Mouse (Mus musculus): Measurements from ENCODE around the gene Fosb. TPM values are rescaled to one million over a fixed set of nuclear protein-coding genes. Genes with fewer than 3 reads are reported as not detected.

Fosb gene
- 0.24 and 0.27 TPM in 2 replicates for polyA plus RNA-seq (2016; fragmentation: Nextera tagmentation; extraction: Ambion mirVana)

DNA sequence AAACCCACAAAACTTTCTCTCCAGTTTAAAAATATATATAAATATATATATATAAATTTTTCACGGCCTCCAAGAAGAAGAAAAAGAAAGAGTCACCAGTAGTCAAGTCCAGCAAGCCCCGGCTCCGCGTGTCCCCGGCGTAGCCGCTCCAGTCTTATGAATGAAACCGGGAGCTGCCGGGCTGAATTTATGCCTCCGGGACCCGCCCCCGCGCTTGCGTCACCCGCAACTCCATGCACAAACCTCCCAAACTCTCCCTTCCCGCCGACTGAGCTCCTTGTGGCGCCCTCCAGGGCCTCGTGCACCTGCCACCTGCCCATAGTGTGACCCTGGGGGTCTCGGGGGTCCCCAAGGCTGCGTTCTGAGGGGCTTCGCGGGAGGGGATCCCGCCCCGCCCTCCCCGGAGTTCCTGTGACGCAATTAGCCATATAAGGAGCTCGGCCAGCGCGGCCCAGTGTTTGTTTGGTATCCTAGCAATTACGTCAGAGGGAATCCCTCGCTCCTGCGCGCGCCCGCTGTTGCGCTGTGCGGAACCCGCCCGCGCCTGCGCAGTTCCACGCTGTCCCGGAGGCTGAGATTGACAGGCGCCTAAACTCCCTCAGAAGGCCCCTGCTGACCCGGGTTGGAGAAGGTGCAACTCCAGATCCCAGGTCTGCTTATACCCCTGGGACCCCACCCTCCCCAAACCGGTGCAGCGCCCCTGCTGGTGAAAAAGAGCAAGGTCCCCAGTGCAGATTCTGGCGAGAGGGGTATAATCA, at the start of gene Fosb:
Gene Fosb (minus strand): TSS at position 168 of the 758 bp plus-strand sequence.
- Histone ChIP-seq H3K4me1 (peaks cover 29% of the 10 kb centered on the region), H3K4me3 (peak within 1 kb of the TSS; percentile 86), H3K27ac (peak within 1 kb of the TSS; percentile 89), H3K27me3 (ENCODE audit: insufficient read depth, poor library complexity, severe bottlenecking) (peaks cover 35% of the 10 kb centered on the region), H3K36me3 (no peaks in the 10 kb centered on the region), H3K9me3 (no peaks in the 10 kb centered on the region)
- under 1% methylated on average over 49 of the region's 49 CpGs for WGBS
- peak; percentile 98 for DNase-seq (ENCODE audit: low spot score)

DNA sequence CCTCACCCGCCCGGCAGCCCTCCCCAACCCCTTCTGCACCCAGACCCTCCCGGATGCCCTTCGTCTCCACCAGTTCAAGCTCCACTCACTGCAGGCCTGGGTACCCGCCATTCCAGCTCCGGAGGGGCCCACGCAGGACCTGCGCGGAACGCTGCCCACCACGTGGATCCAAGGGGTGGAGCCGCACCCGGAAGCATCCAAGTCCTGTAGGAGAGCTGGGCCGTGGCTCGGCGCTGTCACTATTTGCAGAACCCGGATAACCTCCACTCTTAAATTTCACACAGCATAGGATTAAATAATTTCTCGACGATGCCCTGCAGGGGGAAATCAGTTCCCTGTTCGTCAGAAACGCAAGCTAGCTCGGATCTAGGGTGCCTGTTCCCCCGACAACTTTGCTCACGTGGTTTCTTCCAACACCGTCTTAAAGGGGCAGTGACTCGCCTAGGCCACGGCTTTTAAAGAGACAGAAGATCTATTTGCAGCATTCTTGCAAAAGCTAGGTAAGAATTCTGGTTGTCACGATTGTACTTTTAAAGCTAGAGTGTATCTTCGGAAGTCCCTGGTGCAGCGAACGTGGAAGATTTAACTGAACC, 49.5 kb upstream of the Fosb start, which contains the start of the genes Cd3eap and Ppp1r13l:
Gene Cd3eap (minus strand): TSS at position 185 of the 593 bp plus-strand sequence.
Gene Ppp1r13l (plus strand): TSS at position 451 of the 593 bp plus-strand sequence.
- H3K4me3 ChIP-seq: peak within 1 kb of the TSS; percentile 73
- H3K36me3 ChIP-seq: peaks cover 34% of the 10 kb centered on the region
- H3K27me3 ChIP-seq (ENCODE audit: insufficient read depth, poor library complexity, severe bottlenecking): no peaks in the 10 kb centered on the region
- peaks cover 59% of the 10 kb centered on the region for H3K4me1 ChIP-seq
- no peaks in the 10 kb centered on the region for H3K9me3 ChIP-seq
- WGBS: under 1% methylated on average over 31 of the region's 31 CpGs
- DNase-seq (ENCODE audit: low spot score): peak; percentile 94
- H3K27ac ChIP-seq: peak within 1 kb of the TSS; percentile 92

DNA sequence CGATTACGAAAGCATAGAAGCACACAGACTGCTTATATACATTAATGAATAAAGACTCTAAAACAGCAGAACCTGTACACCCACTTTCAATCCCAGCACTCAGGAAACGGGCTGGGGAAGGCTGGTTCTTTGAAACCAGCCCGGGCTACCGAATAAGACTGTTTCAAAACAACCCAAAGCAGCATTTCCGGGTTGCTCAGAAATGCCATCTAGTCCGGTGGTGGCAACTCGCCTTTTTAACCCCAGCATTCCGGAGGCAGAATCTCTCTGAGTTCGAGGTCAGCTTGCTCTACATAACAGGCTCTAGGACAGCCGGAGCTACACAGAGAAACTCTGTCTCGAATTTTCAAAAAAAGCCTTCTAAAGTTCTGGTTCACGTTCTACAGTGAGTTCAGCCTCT, 48.8 kb upstream of the Fosb start:
- Histone ChIP-seq H3K36me3 (peaks cover 40% of the 10 kb centered on the region), H3K4me3 (peak overlapping the region; percentile 73), H3K27ac (peak overlapping the region; percentile 92), H3K4me1 (peaks cover 53% of the 10 kb centered on the region), H3K27me3 (ENCODE audit: insufficient read depth, poor library complexity, severe bottlenecking) (no peaks in the 10 kb centered on the region), H3K9me3 (no peaks in the 10 kb centered on the region)
- WGBS: 19% methylated on average over 13 of the region's 13 CpGs
- DNase-seq (ENCODE audit: low spot score): no peak

DNA sequence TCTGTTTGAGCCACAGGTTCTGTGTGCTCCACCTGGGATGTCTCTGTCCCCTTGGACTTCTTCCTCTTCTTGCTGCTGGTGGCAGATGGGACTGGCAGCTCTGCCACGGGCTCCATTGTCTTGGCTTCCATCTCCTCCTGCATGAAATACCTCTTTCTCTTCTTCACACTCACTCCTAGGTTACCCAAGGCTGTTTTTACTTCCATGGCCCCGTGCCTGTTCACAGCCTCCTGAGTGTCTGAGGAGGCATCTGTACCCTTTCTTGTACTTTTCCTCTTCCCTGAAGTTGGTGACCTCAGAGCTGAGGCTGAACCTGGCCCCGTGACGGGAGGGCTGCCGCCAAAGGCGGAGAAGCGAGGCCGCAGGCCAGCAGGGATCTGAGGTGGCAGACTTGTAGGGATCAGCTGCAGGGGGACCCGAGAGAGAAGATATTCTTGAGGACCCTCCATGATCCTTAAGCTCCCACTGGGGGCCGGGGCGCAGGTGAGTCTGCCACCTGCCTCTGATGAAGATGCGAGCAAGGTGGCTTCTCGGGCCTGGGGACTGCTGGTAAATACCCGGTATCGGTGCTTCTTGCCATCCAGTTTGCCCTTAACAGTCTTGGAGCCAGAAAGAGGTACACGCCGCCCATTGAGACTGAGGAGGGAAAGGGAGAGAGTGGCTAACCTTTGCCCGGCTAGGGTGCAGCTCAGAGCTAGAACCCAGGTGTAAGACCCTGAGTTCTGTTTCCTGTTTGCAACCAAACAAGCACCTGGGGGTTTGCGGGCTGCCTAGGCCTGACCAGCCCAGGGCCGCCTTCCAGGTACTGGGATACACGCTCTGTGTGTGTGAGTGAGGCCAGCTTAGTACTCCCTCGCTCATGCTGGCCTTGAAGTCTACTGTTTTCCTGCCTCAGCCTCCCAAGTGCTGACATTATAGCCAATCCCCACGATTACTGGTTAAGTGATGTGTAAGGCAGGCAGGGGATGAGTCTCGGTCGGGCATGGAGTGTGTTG, 47.8 kb upstream of the Fosb start:
- Histone ChIP-seq H3K36me3 (peaks cover 50% of the 10 kb centered on the region), H3K4me3 (peak overlapping the region; percentile 73), H3K9me3 (no peaks in the 10 kb centered on the region), H3K27me3 (ENCODE audit: insufficient read depth, poor library complexity, severe bottlenecking) (no peaks in the 10 kb centered on the region), H3K27ac (no peak overlapping the region), H3K4me1 (peaks cover 43% of the 10 kb centered on the region)
- WGBS: 94% methylated on average over 25 of the region's 25 CpGs
- no peak for DNase-seq (ENCODE audit: low spot score)

DNA sequence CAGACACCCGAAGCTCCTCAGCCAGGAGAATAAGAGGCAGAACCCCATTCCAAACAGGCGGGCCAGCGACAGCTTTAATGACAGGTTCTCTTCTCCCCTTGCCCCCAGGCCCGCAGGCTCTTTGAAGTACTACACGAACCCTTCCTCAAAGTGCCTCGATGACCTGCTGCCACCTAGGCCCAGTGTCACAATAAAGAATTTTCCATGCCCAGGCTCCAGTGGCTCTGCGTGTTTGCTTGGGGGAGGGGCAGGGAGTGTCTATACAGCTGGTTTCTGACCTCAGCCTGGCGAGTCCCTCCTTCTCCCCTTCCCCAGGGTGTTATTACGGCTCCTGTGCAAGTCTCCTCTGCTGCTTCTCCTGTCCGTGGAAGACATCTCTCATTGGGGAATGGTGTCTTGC, 46.5 kb upstream of the Fosb start:
- 75% methylated on average over 10 of the region's 10 CpGs for WGBS
- DNase-seq (ENCODE audit: low spot score): no peak

DNA sequence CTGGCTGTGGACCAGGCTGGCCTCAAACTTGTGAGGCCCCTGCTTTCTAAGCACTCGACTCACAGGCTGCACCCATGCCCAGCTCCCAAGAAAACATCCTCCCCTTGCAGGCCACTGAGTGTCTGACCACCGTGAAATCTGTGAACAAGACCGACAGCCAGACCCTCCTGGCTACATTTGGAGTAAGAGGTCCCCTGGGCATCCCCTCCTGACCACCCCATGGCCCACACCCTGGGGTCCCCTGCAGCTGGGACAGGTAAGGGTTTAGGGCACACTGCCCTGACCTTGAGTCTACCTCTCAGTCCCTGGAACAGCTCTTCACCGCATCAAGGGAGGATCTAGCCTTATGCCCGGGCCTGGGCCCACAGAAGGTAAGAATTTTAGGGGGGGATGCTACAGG, 45.1 kb upstream of the Fosb start:
- 86% methylated on average over 5 of the region's 5 CpGs for WGBS
- no peaks in the 10 kb centered on the region for H3K9me3 ChIP-seq
- peaks cover 18% of the 10 kb centered on the region for H3K4me1 ChIP-seq
- no peak overlapping the region for H3K27ac ChIP-seq
- no peaks in the 10 kb centered on the region for H3K27me3 ChIP-seq (ENCODE audit: insufficient read depth, poor library complexity, severe bottlenecking)
- peaks cover 74% of the 10 kb centered on the region for H3K36me3 ChIP-seq
- H3K4me3 ChIP-seq: no peak overlapping the region
- no peak for DNase-seq (ENCODE audit: low spot score)

More for the DNA sequence above, 46.5 kb upstream of the Fosb start:
- Histone ChIP-seq H3K9me3 (no peaks in the 10 kb centered on the region), H3K4me3 (no peak overlapping the region), H3K4me1 (peaks cover 30% of the 10 kb centered on the region), H3K27ac (no peak overlapping the region), H3K36me3 (peaks cover 63% of the 10 kb centered on the region), H3K27me3 (ENCODE audit: insufficient read depth, poor library complexity, severe bottlenecking) (no peaks in the 10 kb centered on the region)

DNA sequence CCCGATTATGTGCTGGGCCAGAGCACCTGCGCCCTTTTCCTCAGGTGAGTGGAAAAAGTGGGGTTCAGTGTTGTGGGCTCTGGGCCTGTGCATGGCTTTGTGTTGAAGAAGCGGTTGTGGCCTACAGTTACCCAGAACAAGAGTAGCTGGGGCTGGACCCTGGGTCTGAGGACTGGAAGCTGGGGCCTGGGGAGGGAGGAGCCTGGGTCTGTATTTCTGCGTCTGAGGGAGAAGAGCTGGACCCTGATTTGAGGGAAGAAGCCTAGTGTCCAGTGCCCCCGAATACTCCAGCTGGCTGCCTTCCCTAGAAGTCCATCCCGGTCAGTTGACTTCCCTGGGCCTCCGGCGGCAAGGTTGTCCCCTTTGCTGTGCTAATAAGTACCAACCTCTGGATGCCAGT, 40.4 kb upstream of the Fosb start:
- 90% methylated on average over 8 of the region's 8 CpGs for WGBS
- no peak overlapping the region for H3K4me3 ChIP-seq
- H3K9me3 ChIP-seq: no peaks in the 10 kb centered on the region
- H3K27ac ChIP-seq: no peak overlapping the region
- H3K4me1 ChIP-seq: peaks cover 16% of the 10 kb centered on the region
- H3K36me3 ChIP-seq: peaks cover 73% of the 10 kb centered on the region
- no peak for DNase-seq (ENCODE audit: low spot score)
- H3K27me3 ChIP-seq (ENCODE audit: insufficient read depth, poor library complexity, severe bottlenecking): no peaks in the 10 kb centered on the region

DNA sequence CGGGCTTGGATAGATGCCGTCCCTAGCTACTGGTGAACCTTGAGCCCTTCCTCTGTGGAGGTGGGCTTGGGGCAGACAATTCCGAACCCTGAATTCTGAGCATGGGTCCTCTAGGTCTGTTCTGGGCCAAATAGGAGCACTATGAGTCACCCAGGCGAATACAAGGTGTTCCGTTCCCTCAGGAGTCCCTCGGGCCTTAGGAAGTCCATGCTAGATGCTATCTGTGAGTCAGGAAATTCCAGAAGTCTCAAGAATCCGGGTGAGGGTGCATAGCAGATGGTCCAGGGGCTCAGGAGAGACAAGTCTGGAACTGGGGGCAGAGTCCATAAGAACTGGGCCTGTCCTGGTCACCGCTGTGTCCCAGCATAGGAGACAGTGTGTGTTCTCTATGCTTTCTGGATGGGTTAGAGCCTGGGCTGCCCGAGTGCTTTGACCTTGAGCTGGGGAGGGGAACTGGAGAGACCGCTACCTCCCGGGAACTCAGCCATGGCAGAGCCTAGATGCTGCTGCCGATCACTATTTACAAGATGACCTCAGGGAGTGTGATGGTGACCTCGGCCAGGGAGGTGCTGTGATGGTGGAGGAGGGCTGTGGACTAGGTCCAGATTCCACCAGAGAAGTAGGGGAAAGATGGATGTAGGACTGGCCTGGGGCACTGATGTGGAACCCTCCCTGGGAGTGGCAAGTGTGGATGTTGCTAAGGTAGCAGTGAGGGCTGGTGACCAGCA, 39.5 kb upstream of the Fosb start:
- Histone ChIP-seq H3K36me3 (peaks cover 64% of the 10 kb centered on the region), H3K9me3 (no peaks in the 10 kb centered on the region), H3K4me1 (peaks cover 21% of the 10 kb centered on the region), H3K27ac (no peak overlapping the region), H3K27me3 (ENCODE audit: insufficient read depth, poor library complexity, severe bottlenecking) (no peaks in the 10 kb centered on the region), H3K4me3 (no peak overlapping the region)
- no peak for DNase-seq (ENCODE audit: low spot score)
- WGBS: 75% methylated on average over 13 of the region's 13 CpGs

DNA sequence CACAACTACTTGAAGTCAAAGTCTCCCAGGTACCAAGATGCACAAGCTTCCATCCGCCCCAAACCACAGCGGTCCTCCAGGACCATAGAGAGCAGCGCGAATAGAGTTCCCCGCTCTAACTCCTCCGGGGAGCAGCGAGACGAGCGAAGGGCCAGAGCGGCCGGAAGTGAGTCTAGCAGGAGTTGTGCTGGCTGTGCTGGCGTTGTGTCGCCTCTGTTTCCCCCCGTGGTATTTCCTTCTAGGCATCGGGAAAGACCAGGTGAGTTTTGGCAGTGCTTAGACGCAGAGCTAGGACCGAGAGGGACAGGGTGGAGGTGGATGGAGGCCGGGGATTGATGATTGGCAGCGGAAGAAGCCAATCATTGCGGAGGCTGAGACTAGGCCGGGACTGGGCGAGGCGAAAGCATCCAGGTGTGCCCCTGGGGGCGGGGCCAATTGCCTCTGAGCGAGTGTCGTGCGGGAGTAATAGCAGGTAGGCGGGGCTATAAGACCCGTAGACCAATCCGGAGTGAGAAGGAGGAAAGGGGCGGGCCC, 35.2 kb upstream of the Fosb start:
- under 1% methylated on average over 31 of the region's 31 CpGs for WGBS
- Histone ChIP-seq H3K36me3 (peaks cover 25% of the 10 kb centered on the region), H3K27me3 (ENCODE audit: insufficient read depth, poor library complexity, severe bottlenecking) (0 out of 2 replicates have a peak, but pooled peaks cover 3% of the 10 kb centered on the region), H3K4me1 (peaks cover 49% of the 10 kb centered on the region), H3K4me3 (peak overlapping the region; percentile 81), H3K9me3 (no peaks in the 10 kb centered on the region), H3K27ac (peak overlapping the region; percentile 91)
- DNase-seq (ENCODE audit: low spot score): peak; percentile 98

DNA sequence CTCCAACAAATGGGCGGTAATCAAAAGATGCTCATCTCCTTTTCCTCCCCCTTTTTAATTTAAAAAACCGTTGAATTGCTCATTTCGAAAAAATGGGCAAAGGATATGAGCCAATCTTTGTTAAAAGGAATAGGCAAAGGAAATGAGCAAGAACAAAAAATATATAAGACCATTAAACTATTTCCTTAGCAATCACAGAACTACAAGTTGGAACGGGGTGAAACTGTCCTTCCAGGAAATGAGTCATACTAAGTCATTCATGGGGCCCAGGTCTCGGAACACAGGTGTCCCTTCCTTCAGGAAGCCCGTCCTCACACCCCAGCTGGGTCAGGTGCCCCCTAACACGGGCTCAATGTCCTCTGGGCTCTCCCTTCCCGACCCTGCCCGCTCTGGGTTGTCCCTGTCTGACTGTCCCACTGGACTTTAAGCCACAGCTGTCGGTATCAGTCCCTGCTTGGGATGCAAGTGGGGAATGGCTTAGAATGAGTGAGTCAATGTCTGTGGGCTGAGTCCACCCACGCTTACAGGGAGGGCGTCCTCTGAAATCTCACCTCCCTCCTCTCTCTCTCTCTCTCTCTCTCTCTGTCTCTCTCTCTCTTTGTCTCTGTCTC, 34.5 kb upstream of the Fosb start, which contains the start of gene Ercc1:
Gene Ercc1 (plus strand): TSS at position 542 of the 611 bp plus-strand sequence.
- peak within 1 kb of the TSS; percentile 81 for H3K4me3 ChIP-seq
- no peaks in the 10 kb centered on the region for H3K9me3 ChIP-seq
- 0 out of 2 replicates have a peak, but pooled peaks cover 3% of the 10 kb centered on the region for H3K27me3 ChIP-seq (ENCODE audit: insufficient read depth, poor library complexity, severe bottlenecking)
- H3K4me1 ChIP-seq: peaks cover 51% of the 10 kb centered on the region
- no peak for DNase-seq (ENCODE audit: low spot score)
- H3K36me3 ChIP-seq: peaks cover 19% of the 10 kb centered on the region
- peak within 1 kb of the TSS; percentile 91 for H3K27ac ChIP-seq
- 31% methylated on average over 12 of the region's 12 CpGs for WGBS

DNA sequence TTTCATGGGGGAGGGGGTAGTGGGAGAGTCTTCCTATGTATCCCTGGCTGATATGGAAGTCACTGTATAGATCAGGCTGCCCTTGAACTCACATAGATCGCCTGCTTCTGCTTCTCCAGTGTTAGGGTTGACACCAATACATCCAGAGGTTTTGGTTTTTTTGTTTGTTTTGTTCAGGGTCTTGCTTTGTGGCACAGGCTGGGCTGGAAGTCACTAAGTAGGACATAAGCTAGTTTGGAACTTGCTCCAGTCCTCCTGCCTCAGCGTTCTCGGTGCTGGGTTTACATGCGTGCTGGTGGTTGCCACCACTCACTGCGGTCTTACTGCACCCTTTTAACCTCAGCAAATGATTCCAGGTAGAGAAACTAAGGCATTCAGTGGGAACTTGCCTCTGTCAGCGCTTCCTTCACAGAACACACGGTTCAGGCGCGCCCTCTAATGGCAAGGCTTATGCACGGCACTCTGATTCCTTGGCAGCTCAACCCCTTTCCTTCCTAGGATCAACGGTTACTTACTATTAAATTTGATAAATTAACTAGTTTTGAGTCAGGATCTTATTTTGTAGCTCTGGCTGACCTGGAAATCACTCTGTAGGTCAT, 33.5 kb upstream of the Fosb start:
- no peaks in the 10 kb centered on the region for H3K9me3 ChIP-seq
- H3K36me3 ChIP-seq: peaks cover 8% of the 10 kb centered on the region; the same call in 1 of the 2 replicates
- peak; percentile 89 for DNase-seq (ENCODE audit: low spot score)
- WGBS: 2% methylated on average over 11 of the region's 11 CpGs
- H3K27ac ChIP-seq: no peak overlapping the region
- 0 out of 2 replicates have a peak, but pooled peaks cover 3% of the 10 kb centered on the region for H3K27me3 ChIP-seq (ENCODE audit: insufficient read depth, poor library complexity, severe bottlenecking)
- H3K4me3 ChIP-seq: peak overlapping the region; percentile 28; the same call in 1 of the 2 replicates
- peaks cover 52% of the 10 kb centered on the region for H3K4me1 ChIP-seq
